Mouse (Mus musculus): ENCODE data around the gene Agap1. TPM values are rescaled to one million over a fixed set of nuclear protein-coding genes. Genes with fewer than 3 reads are reported as not detected.

Agap1 gene
- polyA plus RNA-seq, 1 experiment from 2014 or later: 40.4 TPM

DNA sequence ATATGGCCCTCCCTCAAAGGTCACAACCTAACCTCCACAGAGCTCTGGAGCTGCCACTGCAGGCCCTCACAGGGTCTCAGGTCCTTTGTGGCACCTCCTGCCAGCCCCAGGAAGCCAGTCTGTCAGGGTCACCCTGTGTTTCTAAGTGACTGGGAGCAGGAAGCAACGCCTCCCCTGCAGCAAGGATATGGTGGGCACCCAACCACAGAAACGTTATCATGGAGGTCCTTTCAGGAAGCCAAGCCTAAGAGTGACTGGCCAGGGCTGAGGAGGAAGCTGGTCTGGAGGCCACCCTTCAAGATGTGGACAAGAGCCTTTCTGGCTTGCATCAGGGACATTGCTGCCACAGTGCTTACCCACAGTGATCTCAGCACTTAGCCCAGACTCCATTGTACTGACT lies 444.4 kb downstream of the Agap1 start:
- H3K4me3 ChIP-seq: no peak overlapping the region
- no peaks in the 10 kb centered on the region for H3K27me3 ChIP-seq
- H3K4me2 ChIP-seq (replicated peaks): no peak overlapping the region
- no peaks in the 10 kb centered on the region for H3K36me3 ChIP-seq
- no peak overlapping the region for H3K9ac ChIP-seq (replicated peaks)
- ATAC-seq (replicated peaks): no peak
- H3K9me3 ChIP-seq: no peaks in the 10 kb centered on the region
- no peak overlapping the region for H3K27ac ChIP-seq (replicated peaks)
- H3K4me1 ChIP-seq: no peaks in the 10 kb centered on the region
- WGBS: 89% methylated on average over 2 of the region's 2 CpGs

- peak; percentile 43; the same call in 1 of the 2 replicates for ATAC-seq (replicated peaks)
- H3K4me3 ChIP-seq: no peak overlapping the region
- H3K4me2 ChIP-seq (replicated peaks): no peak overlapping the region
- no peak overlapping the region for H3K9ac ChIP-seq (replicated peaks)
- no peaks in the 10 kb centered on the region for H3K9me3 ChIP-seq
- WGBS: 61% methylated on average over 11 of the region's 11 CpGs
- H3K4me1 ChIP-seq: no peaks in the 10 kb centered on the region
- no peak overlapping the region for H3K27ac ChIP-seq (replicated peaks)
- no peaks in the 10 kb centered on the region for H3K27me3 ChIP-seq
- no peaks in the 10 kb centered on the region for H3K36me3 ChIP-seq
Observed at GRCm38 (mm10) chr1:89899761-89900445, 445.3 kb downstream of the Agap1 start.

- no peak overlapping the region for H3K4me2 ChIP-seq (replicated peaks)
- 80% methylated on average over 4 of the region's 4 CpGs for WGBS
- no peak for ATAC-seq (replicated peaks)
- H3K36me3 ChIP-seq: no peaks in the 10 kb centered on the region
- H3K4me1 ChIP-seq: no peaks in the 10 kb centered on the region
- no peaks in the 10 kb centered on the region for H3K27me3 ChIP-seq
- no peak overlapping the region for H3K9ac ChIP-seq (replicated peaks)
- no peak overlapping the region for H3K27ac ChIP-seq (replicated peaks)
- H3K9me3 ChIP-seq: no peaks in the 10 kb centered on the region
- H3K4me3 ChIP-seq: no peak overlapping the region
Observed at GRCm38 (mm10) chr1:89901381-89901780, 446.8 kb downstream of the Agap1 start.

DNA sequence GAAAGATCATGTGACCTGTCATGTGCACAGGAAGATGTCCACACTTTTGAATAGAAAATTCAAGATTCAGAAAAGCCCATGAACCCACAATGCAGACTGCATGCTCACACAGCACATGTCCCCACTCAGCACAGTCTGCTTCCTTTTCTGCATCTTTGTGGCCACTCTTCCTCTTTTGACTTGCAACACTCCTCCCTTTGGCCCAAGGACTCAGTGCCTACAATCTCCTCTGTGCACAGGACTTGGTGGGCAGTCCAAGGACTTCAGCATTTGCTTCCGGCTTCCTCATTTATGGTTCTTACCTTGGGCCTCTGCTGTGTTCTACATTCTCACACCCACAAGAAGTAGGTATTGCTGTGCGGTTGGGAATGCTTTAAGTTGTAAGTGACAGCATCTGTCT lies 447.6 kb downstream of the Agap1 start:
- H3K4me1 ChIP-seq: no peaks in the 10 kb centered on the region
- no peak for ATAC-seq (replicated peaks)
- no peak overlapping the region for H3K4me3 ChIP-seq
- no peaks in the 10 kb centered on the region for H3K27me3 ChIP-seq
- no peak overlapping the region for H3K4me2 ChIP-seq (replicated peaks)
- no peaks in the 10 kb centered on the region for H3K9me3 ChIP-seq
- no peak overlapping the region for H3K9ac ChIP-seq (replicated peaks)
- no peaks in the 10 kb centered on the region for H3K36me3 ChIP-seq
- H3K27ac ChIP-seq (replicated peaks): no peak overlapping the region
- WGBS: 92% methylated on average over 2 of the region's 2 CpGs

- H3K27me3 ChIP-seq: no peaks in the 10 kb centered on the region
- no peak overlapping the region for H3K27ac ChIP-seq (replicated peaks)
- H3K4me3 ChIP-seq: no peak overlapping the region
- 89% methylated on average over 1 of the region's 1 CpGs for WGBS
- no peak overlapping the region for H3K9ac ChIP-seq (replicated peaks)
- ATAC-seq (replicated peaks): no peak
- no peak overlapping the region for H3K4me2 ChIP-seq (replicated peaks)
- H3K9me3 ChIP-seq: no peaks in the 10 kb centered on the region
- H3K4me1 ChIP-seq: no peaks in the 10 kb centered on the region
- no peaks in the 10 kb centered on the region for H3K36me3 ChIP-seq
Observed at GRCm38 (mm10) chr1:89902641-89903040, 448.0 kb downstream of the Agap1 start.

DNA sequence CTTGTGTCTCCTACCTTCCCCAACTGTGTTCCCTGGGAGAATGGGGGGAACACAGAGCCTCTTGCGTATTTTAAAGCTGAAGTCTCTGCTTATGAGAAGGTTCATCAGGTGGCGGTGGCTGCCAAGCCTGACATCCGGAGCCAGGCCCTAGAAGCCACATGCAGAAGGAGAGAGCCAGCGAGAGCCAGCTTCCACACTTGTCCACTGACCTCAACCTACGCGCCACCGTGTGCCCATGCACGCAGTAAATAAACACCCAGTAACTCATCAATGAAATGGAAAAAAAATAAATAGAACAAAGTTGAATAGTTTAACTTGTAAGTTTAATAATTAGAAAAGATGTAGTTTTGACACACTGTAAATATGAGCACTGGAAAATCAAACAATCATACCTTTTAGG lies 455.2 kb downstream of the Agap1 start:
- Histone ChIP-seq H3K4me2 (replicated peaks) (no peak overlapping the region), H3K27ac (replicated peaks) (no peak overlapping the region), H3K4me1 (no peaks in the 10 kb centered on the region), H3K36me3 (no peaks in the 10 kb centered on the region), H3K9me3 (no peaks in the 10 kb centered on the region), H3K4me3 (no peak overlapping the region), H3K27me3 (peaks cover 20% of the 10 kb centered on the region; the same call in 1 of the 2 replicates), H3K9ac (replicated peaks) (no peak overlapping the region)
- 92% methylated on average over 8 of the region's 8 CpGs for WGBS
- no peak for ATAC-seq (replicated peaks)

DNA sequence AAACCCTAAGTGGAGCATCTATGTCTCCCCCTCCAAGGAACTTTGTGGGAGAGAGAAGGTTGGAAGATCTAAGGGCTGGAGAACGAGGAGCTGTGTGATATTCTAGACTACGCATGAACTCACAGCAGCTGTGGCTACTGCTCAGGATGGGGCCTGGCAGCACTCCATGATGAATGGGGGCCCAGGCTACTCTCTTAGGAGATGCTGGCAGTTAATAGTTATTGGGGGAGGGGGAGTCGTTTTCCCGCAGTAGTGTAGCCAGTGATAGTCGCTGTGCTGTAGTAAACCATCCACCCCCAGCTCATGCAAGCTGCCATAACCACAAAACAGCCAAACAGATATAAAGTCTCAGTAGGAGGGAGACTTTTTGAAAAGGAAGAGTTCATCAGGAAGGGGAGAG lies 457.8 kb downstream of the Agap1 start:
- Histone ChIP-seq H3K4me2 (replicated peaks) (no peak overlapping the region), H3K4me1 (no peaks in the 10 kb centered on the region), H3K9me3 (no peaks in the 10 kb centered on the region), H3K4me3 (no peak overlapping the region), H3K36me3 (no peaks in the 10 kb centered on the region), H3K27me3 (peaks cover 36% of the 10 kb centered on the region), H3K9ac (replicated peaks) (no peak overlapping the region), H3K27ac (replicated peaks) (no peak overlapping the region)
- ATAC-seq (replicated peaks): no peak
- WGBS: 36% methylated on average over 5 of the region's 5 CpGs

DNA sequence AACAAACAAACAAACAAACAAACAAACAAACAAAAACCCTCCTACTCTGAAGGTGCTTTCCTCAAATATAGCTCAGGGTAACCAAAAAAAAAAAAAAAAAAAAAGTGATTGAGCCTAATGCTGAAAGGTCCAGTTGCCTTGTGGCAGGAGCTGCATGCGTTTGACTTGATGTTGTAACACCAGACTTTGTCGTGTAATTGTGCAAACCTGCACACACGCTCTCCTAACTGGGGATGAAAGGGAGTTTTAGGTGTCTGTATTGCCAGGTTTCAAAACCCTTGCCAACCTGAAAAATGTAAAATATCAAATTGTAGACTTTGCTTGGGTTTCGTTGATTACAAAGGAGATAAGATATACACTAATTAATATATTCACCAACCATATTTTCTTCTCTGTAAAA lies 459.0 kb downstream of the Agap1 start:
- H3K27me3 ChIP-seq: peaks cover 48% of the 10 kb centered on the region
- no peaks in the 10 kb centered on the region for H3K36me3 ChIP-seq
- no peaks in the 10 kb centered on the region for H3K4me1 ChIP-seq
- H3K4me3 ChIP-seq: no peak overlapping the region
- H3K9ac ChIP-seq (replicated peaks): no peak overlapping the region
- WGBS: 70% methylated on average over 4 of the region's 4 CpGs
- ATAC-seq (replicated peaks): no peak
- H3K9me3 ChIP-seq: no peaks in the 10 kb centered on the region
- no peak overlapping the region for H3K27ac ChIP-seq (replicated peaks)
- no peak overlapping the region for H3K4me2 ChIP-seq (replicated peaks)

GRCm38 (mm10) chr1:89918111-89918510 lies 463.5 kb downstream of the Agap1 start:
- no peak overlapping the region for H3K27ac ChIP-seq (replicated peaks)
- WGBS: 9% methylated on average over 18 of the region's 18 CpGs
- ATAC-seq (replicated peaks): no peak
- H3K9ac ChIP-seq (replicated peaks): no peak overlapping the region
- no peaks in the 10 kb centered on the region for H3K36me3 ChIP-seq
- H3K27me3 ChIP-seq: peaks cover 75% of the 10 kb centered on the region
- no peak overlapping the region for H3K4me3 ChIP-seq
- H3K4me2 ChIP-seq (replicated peaks): no peak overlapping the region
- H3K4me1 ChIP-seq: peaks cover 5% of the 10 kb centered on the region
- H3K9me3 ChIP-seq: no peaks in the 10 kb centered on the region

GRCm38 (mm10) chr1:89919206-89919605 lies 464.6 kb downstream of the Agap1 start:
- H3K9ac ChIP-seq (replicated peaks): no peak overlapping the region
- H3K27ac ChIP-seq (replicated peaks): no peak overlapping the region
- peaks cover 10% of the 10 kb centered on the region for H3K4me1 ChIP-seq
- WGBS: 80% methylated on average over 6 of the region's 6 CpGs
- H3K4me2 ChIP-seq (replicated peaks): no peak overlapping the region
- no peak overlapping the region for H3K4me3 ChIP-seq
- H3K36me3 ChIP-seq: no peaks in the 10 kb centered on the region
- no peaks in the 10 kb centered on the region for H3K9me3 ChIP-seq
- peaks cover 84% of the 10 kb centered on the region for H3K27me3 ChIP-seq
- ATAC-seq (replicated peaks): no peak

DNA sequence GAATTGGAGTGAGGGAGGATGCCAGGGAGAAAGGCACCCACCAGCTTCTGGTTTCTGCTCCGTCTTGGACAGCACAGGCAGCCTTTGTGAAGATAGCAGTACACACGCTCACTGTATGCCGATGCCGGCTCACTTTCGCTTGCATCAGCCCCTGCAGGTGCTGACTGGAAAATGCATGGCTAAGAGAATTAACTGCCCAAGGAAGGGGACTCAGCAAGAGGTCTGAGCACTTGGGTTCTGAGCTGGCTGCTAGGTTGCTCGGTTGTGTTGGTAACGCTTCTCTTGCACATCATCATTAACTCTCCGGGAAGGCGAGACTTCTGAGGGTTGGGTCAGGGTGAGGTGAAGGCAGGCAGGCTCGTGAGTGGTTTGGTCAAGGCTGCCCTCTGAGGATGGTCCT lies 467.2 kb downstream of the Agap1 start:
- WGBS: 3% methylated on average over 10 of the region's 10 CpGs
- no peak overlapping the region for H3K27ac ChIP-seq (replicated peaks)

GRCm38 (mm10) chr1:89922282-89922681 lies 467.7 kb downstream of the Agap1 start:
- Histone ChIP-seq H3K4me2 (replicated peaks) (no peak overlapping the region), H3K27ac (replicated peaks) (no peak overlapping the region), H3K4me1 (peaks cover 16% of the 10 kb centered on the region), H3K9ac (replicated peaks) (no peak overlapping the region), H3K36me3 (no peaks in the 10 kb centered on the region), H3K4me3 (no peak overlapping the region), H3K27me3 (peaks cover 99% of the 10 kb centered on the region), H3K9me3 (no peaks in the 10 kb centered on the region)
- under 1% methylated on average over 7 of the region's 7 CpGs for WGBS
- ATAC-seq (replicated peaks): no peak

More for the DNA sequence above, 467.2 kb downstream of the Agap1 start:
- ATAC-seq (replicated peaks): no peak
- no peaks in the 10 kb centered on the region for H3K36me3 ChIP-seq
- no peak overlapping the region for H3K4me2 ChIP-seq (replicated peaks)
- no peak overlapping the region for H3K4me3 ChIP-seq
- peaks cover 12% of the 10 kb centered on the region for H3K4me1 ChIP-seq
- H3K9me3 ChIP-seq: no peaks in the 10 kb centered on the region
- H3K9ac ChIP-seq (replicated peaks): no peak overlapping the region
- peaks cover 99% of the 10 kb centered on the region for H3K27me3 ChIP-seq
